Mouse (Mus musculus): Measurements from ENCODE around the gene Lrrc8c. TPM values are rescaled to one million over a fixed set of nuclear protein-coding genes. Genes with fewer than 3 reads are reported as not detected.
A peak's percentile ranks its signal among the peaks of the same experiment; 100 is the strongest.

Gene Lrrc8c
- polyA plus RNA-seq, 1 experiment from 2014 or later: 20.8 TPM

- Histone ChIP-seq H3K27me3 (no peaks in the 10 kb centered on the region), H3K4me3 (no peak overlapping the region), H3K27ac (no peak overlapping the region), H3K9me3 (replicated peaks) (no peaks in the 10 kb centered on the region), H3K9ac (no peak overlapping the region), H3K4me1 (replicated peaks) (peaks cover 12% of the 10 kb centered on the region), H3K4me2 (no peak overlapping the region), H3K36me3 (peaks cover 8% of the 10 kb centered on the region; the same call in 1 of the 2 replicates)
- WGBS: 40% methylated on average over 6 of the region's 6 CpGs
- ATAC-seq (replicated peaks; ENCODE audit: insufficient number of reproducible peaks, insufficient read depth, low FRiP score, low read depth): no peak
These were observed 56.7 kb downstream of the Lrrc8c start for GRCm38 (mm10) chr5:105575839-105576238.

- Histone ChIP-seq H3K4me1 (replicated peaks) (peaks cover 13% of the 10 kb centered on the region), H3K4me3 (no peak overlapping the region), H3K36me3 (peaks cover 8% of the 10 kb centered on the region; the same call in 1 of the 2 replicates), H3K27me3 (no peaks in the 10 kb centered on the region), H3K9me3 (replicated peaks) (no peaks in the 10 kb centered on the region), H3K9ac (no peak overlapping the region), H3K27ac (no peak overlapping the region), H3K4me2 (no peak overlapping the region)
- 59% methylated on average over 10 of the region's 10 CpGs for WGBS
- ATAC-seq (replicated peaks; ENCODE audit: insufficient number of reproducible peaks, insufficient read depth, low FRiP score, low read depth): no peak
These were observed 61.7 kb downstream of the Lrrc8c start for GRCm38 (mm10) chr5:105580909-105581308.

DNA sequence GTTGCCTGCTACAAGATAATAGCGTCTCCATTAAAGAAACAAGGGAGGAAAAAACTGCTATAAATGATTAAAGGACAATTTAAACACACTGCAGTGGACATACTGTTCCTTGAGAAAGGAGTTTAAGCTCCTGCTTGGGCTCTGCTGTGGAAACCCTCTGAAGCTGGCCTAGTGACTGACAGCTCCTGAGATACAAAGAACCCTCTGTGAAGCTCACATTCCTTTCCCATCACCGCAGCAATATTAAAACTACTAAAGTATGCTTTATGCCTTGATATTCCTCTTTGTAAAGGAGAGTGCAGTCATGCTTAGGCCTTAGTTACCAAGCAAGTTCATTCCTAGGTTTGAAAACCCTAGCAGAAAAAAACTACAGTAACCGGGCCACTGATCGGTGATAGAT lies 66.7 kb downstream of the Lrrc8c start:
- peaks cover 30% of the 10 kb centered on the region for H3K4me1 ChIP-seq (replicated peaks)
- no peak overlapping the region for H3K4me3 ChIP-seq
- H3K9me3 ChIP-seq (replicated peaks): no peaks in the 10 kb centered on the region
- H3K27me3 ChIP-seq: no peaks in the 10 kb centered on the region
- no peak overlapping the region for H3K4me2 ChIP-seq
- 56% methylated on average over 4 of the region's 4 CpGs for WGBS
- H3K9ac ChIP-seq: no peak overlapping the region
- peak overlapping the region; percentile 65 for H3K27ac ChIP-seq
- no peak for ATAC-seq (replicated peaks; ENCODE audit: insufficient number of reproducible peaks, insufficient read depth, low FRiP score, low read depth)
- H3K36me3 ChIP-seq: no peaks in the 10 kb centered on the region

- no peak overlapping the region for H3K4me3 ChIP-seq
- WGBS: 52% methylated on average over 5 of the region's 5 CpGs
- peaks cover 30% of the 10 kb centered on the region for H3K4me1 ChIP-seq (replicated peaks)
- ATAC-seq (replicated peaks; ENCODE audit: insufficient number of reproducible peaks, insufficient read depth, low FRiP score, low read depth): peak; percentile 53; the same call in 1 of the 2 replicates
- H3K27me3 ChIP-seq: no peaks in the 10 kb centered on the region
- no peaks in the 10 kb centered on the region for H3K9me3 ChIP-seq (replicated peaks)
- no peak overlapping the region for H3K9ac ChIP-seq
- no peak overlapping the region for H3K4me2 ChIP-seq
- H3K36me3 ChIP-seq: no peaks in the 10 kb centered on the region
- peak overlapping the region; percentile 65 for H3K27ac ChIP-seq
These were observed 67.5 kb downstream of the Lrrc8c start for GRCm38 (mm10) chr5:105586655-105587054.

DNA sequence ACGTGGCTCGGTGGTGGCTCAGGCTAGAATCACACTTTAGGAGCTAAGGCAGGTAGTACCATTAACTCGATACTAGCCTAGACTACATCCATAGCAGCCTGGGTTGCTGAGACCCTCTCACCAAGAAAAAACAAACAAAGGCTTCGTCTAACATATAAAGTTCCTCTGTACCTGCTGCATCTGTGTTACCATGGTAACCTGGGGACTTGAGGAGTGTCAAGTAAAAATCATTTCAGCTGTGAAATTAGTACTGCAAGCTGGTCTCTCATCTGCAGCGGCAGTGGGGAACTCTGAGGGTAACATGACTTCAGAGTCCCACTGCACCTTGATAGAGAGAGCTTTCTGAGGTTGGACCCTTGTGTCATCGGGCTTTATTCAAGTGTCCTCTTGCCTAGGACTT lies 68.3 kb downstream of the Lrrc8c start:
- Histone ChIP-seq H3K4me1 (replicated peaks) (peaks cover 33% of the 10 kb centered on the region), H3K9ac (no peak overlapping the region), H3K4me3 (no peak overlapping the region), H3K36me3 (no peaks in the 10 kb centered on the region), H3K4me2 (no peak overlapping the region), H3K9me3 (replicated peaks) (no peaks in the 10 kb centered on the region), H3K27ac (peak overlapping the region; percentile 65), H3K27me3 (no peaks in the 10 kb centered on the region)
- WGBS: 69% methylated on average over 6 of the region's 6 CpGs
- ATAC-seq (replicated peaks; ENCODE audit: insufficient number of reproducible peaks, insufficient read depth, low FRiP score, low read depth): no peak

DNA sequence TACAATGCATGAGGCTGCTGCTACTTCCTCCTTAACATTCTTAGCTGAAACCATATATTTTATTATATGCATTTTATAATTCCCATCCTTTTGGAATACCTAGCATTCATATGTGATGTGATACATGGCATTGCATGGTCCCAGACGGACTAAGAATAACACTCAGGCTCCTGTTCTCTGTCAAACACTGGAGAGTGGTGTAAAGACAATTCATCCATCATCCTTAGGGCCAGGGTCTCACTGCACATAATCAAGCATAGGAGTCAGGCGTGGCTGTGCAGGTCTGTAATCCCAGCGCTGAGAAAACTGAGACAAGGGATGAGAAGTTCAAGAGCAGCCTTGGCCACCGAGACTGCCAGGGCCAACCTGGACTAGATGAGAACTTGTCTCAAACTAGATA lies 69.5 kb downstream of the Lrrc8c start:
- ATAC-seq (replicated peaks; ENCODE audit: insufficient number of reproducible peaks, insufficient read depth, low FRiP score, low read depth): no peak
- no peaks in the 10 kb centered on the region for H3K27me3 ChIP-seq
- H3K9ac ChIP-seq: no peak overlapping the region
- no peaks in the 10 kb centered on the region for H3K36me3 ChIP-seq
- no peak overlapping the region for H3K4me2 ChIP-seq
- WGBS: 65% methylated on average over 4 of the region's 4 CpGs
- no peak overlapping the region for H3K27ac ChIP-seq
- H3K4me3 ChIP-seq: no peak overlapping the region
- peaks cover 33% of the 10 kb centered on the region for H3K4me1 ChIP-seq (replicated peaks)
- no peaks in the 10 kb centered on the region for H3K9me3 ChIP-seq (replicated peaks)

GRCm38 (mm10) chr5:105589119-105589518 lies 69.9 kb downstream of the Lrrc8c start:
- H3K27me3 ChIP-seq: no peaks in the 10 kb centered on the region
- H3K4me1 ChIP-seq (replicated peaks): peaks cover 33% of the 10 kb centered on the region
- WGBS: 83% methylated on average over 3 of the region's 3 CpGs
- H3K9ac ChIP-seq: no peak overlapping the region
- no peak for ATAC-seq (replicated peaks; ENCODE audit: insufficient number of reproducible peaks, insufficient read depth, low FRiP score, low read depth)
- no peak overlapping the region for H3K27ac ChIP-seq
- H3K36me3 ChIP-seq: no peaks in the 10 kb centered on the region
- H3K9me3 ChIP-seq (replicated peaks): no peaks in the 10 kb centered on the region
- no peak overlapping the region for H3K4me2 ChIP-seq
- H3K4me3 ChIP-seq: no peak overlapping the region

- H3K4me2 ChIP-seq: no peak overlapping the region
- ATAC-seq (replicated peaks; ENCODE audit: insufficient number of reproducible peaks, insufficient read depth, low FRiP score, low read depth): 0 out of 2 replicates have a peak, but pooled peaks have one; percentile 47
- H3K9me3 ChIP-seq (replicated peaks): no peaks in the 10 kb centered on the region
- H3K27me3 ChIP-seq: no peaks in the 10 kb centered on the region
- WGBS: 70% methylated on average over 4 of the region's 4 CpGs
- H3K36me3 ChIP-seq: no peaks in the 10 kb centered on the region
- H3K27ac ChIP-seq: peak overlapping the region; percentile 27; the same call in 1 of the 2 replicates
- H3K4me3 ChIP-seq: no peak overlapping the region
- H3K9ac ChIP-seq: no peak overlapping the region
- peaks cover 17% of the 10 kb centered on the region for H3K4me1 ChIP-seq (replicated peaks)
These were observed 73.2 kb downstream of the Lrrc8c start for GRCm38 (mm10) chr5:105592396-105592795.

- ATAC-seq (replicated peaks; ENCODE audit: insufficient number of reproducible peaks, insufficient read depth, low FRiP score, low read depth): no peak
- Histone ChIP-seq H3K4me2 (no peak overlapping the region), H3K27me3 (no peaks in the 10 kb centered on the region)
These were observed 74.4 kb downstream of the Lrrc8c start for GRCm38 (mm10) chr5:105593630-105594029.

GRCm38 (mm10) chr5:105598866-105599265 lies 79.7 kb downstream of the Lrrc8c start:
- WGBS: 53% methylated on average over 9 of the region's 9 CpGs
- peak; percentile 36 for ATAC-seq (replicated peaks; ENCODE audit: insufficient number of reproducible peaks, insufficient read depth, low FRiP score, low read depth)

More at GRCm38 (mm10) chr5:105593630-105594029, 74.4 kb downstream of the Lrrc8c start:
- WGBS: 90% methylated on average over 9 of the region's 9 CpGs
- H3K36me3 ChIP-seq: no peaks in the 10 kb centered on the region
- no peaks in the 10 kb centered on the region for H3K9me3 ChIP-seq (replicated peaks)
- peaks cover 8% of the 10 kb centered on the region for H3K4me1 ChIP-seq (replicated peaks)
- H3K9ac ChIP-seq: no peak overlapping the region
- no peak overlapping the region for H3K27ac ChIP-seq
- no peak overlapping the region for H3K4me3 ChIP-seq

DNA sequence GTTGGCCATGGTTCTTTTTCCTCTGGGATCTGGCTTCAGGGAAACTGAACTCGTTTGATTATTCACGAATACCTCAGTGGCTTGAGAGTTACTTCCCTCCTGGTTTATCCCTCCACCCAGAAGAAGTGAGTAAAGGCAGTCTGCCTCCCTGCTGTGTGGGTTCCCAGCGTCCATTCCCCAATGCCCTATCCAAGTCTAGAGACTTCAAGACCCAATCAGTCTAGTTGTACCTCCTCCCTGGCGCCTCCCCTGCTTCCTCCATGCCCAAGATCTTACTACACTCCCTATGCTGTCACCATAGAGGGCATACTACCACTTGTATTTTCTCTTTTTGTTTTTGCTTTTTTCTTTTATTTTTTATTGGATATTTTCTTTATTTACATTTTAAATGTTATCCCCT lies 80.1 kb downstream of the Lrrc8c start:
- Histone ChIP-seq H3K9ac (no peak overlapping the region), H3K4me3 (no peak overlapping the region), H3K36me3 (no peaks in the 10 kb centered on the region), H3K4me1 (replicated peaks) (peaks cover 23% of the 10 kb centered on the region), H3K9me3 (replicated peaks) (no peaks in the 10 kb centered on the region), H3K4me2 (no peak overlapping the region), H3K27me3 (no peaks in the 10 kb centered on the region), H3K27ac (peak overlapping the region; percentile 35)
- 67% methylated on average over 4 of the region's 4 CpGs for WGBS
- ATAC-seq (replicated peaks; ENCODE audit: insufficient number of reproducible peaks, insufficient read depth, low FRiP score, low read depth): no peak

More at GRCm38 (mm10) chr5:105598866-105599265, 79.7 kb downstream of the Lrrc8c start:
- Histone ChIP-seq H3K27ac (peak overlapping the region; percentile 35), H3K36me3 (no peaks in the 10 kb centered on the region), H3K4me2 (no peak overlapping the region), H3K27me3 (no peaks in the 10 kb centered on the region), H3K4me1 (replicated peaks) (peaks cover 25% of the 10 kb centered on the region), H3K9ac (no peak overlapping the region), H3K4me3 (no peak overlapping the region), H3K9me3 (replicated peaks) (no peaks in the 10 kb centered on the region)

- H3K27me3 ChIP-seq: no peaks in the 10 kb centered on the region
- no peak overlapping the region for H3K9ac ChIP-seq
- WGBS: 75% methylated on average over 5 of the region's 5 CpGs
- H3K27ac ChIP-seq: no peak overlapping the region
- H3K36me3 ChIP-seq: no peaks in the 10 kb centered on the region
- no peak overlapping the region for H3K4me3 ChIP-seq
- no peak for ATAC-seq (replicated peaks; ENCODE audit: insufficient number of reproducible peaks, insufficient read depth, low FRiP score, low read depth)
- peaks cover 20% of the 10 kb centered on the region for H3K4me1 ChIP-seq (replicated peaks)
- H3K4me2 ChIP-seq: no peak overlapping the region
- H3K9me3 ChIP-seq (replicated peaks): no peaks in the 10 kb centered on the region
These were observed 81.8 kb downstream of the Lrrc8c start for GRCm38 (mm10) chr5:105600998-105601397.
